Mouse (Mus musculus) hindbrain, embryonic 11.5 days (tissue): ENCODE results near the gene Chd8. TPM values are rescaled to one million over a fixed set of nuclear protein-coding genes. Genes with fewer than 3 reads are reported as not detected.

Source experiments
- ATAC-seq: fragments of 200-750 bp; cut with Nextera tagmentation; 2 replicates; pipeline ENCODE4 v1.8.0; 2017; ENCODE audit warnings: mild to moderate bottlenecking, moderate TSS enrichment, moderate library complexity; ENCODE audit not compliant: low FRiP score
- DNase-seq: peaks from one replicate; pipeline ENCODE4 v3.0.0-alpha.2; 2015; ENCODE audit warnings: low spot score
- H3K27ac ChIP-seq: fragments of 300-500 bp; sonication (generic); 2 replicates; pipeline ENCODE4 v1.5.1; 2014; ENCODE audit warnings: mild to moderate bottlenecking, low read depth, low read length
- H3K27me3 ChIP-seq: fragments of 300-500 bp; sonication (generic); 2 replicates; pipeline ENCODE4 v1.6.1; 2014; ENCODE audit warnings: mild to moderate bottlenecking, low read length, moderate library complexity, mixed read lengths; ENCODE audit not compliant: control insufficient read depth, insufficient read depth
- H3K36me3 ChIP-seq: fragments of 300-500 bp; sonication (generic); 2 replicates; pipeline ENCODE4 v1.6.1; 2014; ENCODE audit warnings: mild to moderate bottlenecking, low read length, moderate library complexity, mixed read lengths; ENCODE audit not compliant: control insufficient read depth, insufficient read depth
- H3K4me1 ChIP-seq: fragments of 300-500 bp; sonication (generic); replicated peaks from 2 replicates; pipeline ENCODE4 v1.6.1; 2014; ENCODE audit warnings: low read length, mixed read lengths; ENCODE audit not compliant: control insufficient read depth, insufficient read depth
- H3K4me2 ChIP-seq: fragments of 300-500 bp; sonication (generic); replicated peaks from 2 replicates; pipeline ENCODE4 v1.6.1; 2014; ENCODE audit warnings: mild to moderate bottlenecking, low read depth, low read length
- H3K4me3 ChIP-seq: fragments of 300-500 bp; sonication (generic); 2 replicates; pipeline ENCODE4 v1.5.1; 2014; ENCODE audit warnings: low read depth, low read length
- H3K9ac ChIP-seq: fragments of 300-500 bp; sonication (generic); 2 replicates; pipeline ENCODE4 v1.6.1; 2014; ENCODE audit warnings: low read depth, low read length
- H3K9me3 ChIP-seq: fragments of 300-500 bp; sonication (generic); 2 replicates; pipeline ENCODE4 v1.6.1; 2016; ENCODE audit warnings: low read length; ENCODE audit not compliant: control insufficient read depth
- WGBS: fragments of 180-500 bp; shearing (Covaris S2); extraction: QIAGEN DNeasy Blood & Tissue Kit; methylation state at CpG from one replicate; pipeline ENCODE4 v1.1.7; 2014; 5-methylcytosine and 5-hydroxymethylcytosine counted together
- polyA plus RNA-seq: library from polyadenylated mRNA; unstranded; fragments of >200 nt; fragmentation: Nextera tagmentation; extraction: Ambion mirVana; gene quantifications from 2 replicates; pipeline ENCODE4 v1.2.1, GENCODE M21; 2014

Chd8 gene
- polyA plus RNA-seq, 1 experiment from 2014 or later, result 62.3 TPM

DNA sequence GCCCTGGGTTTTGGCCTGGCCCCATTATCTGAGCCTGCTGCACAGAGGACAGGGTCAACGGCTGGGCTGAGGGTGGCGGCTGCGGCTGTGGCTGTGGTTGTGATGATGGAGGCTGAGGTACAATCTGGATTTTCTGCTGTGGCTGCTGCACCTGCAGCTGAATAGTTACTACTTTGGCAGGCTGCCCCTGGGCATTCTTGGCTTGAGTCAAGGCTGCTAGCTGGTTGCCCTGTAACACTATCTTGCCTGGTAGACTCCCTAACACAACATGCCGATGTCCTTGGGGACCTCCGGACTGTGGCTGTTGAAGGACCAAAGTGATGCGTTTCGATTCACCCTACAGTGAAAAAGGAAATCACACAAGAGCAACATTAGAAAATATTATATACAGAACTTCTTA is 22.4 kb downstream of the Chd8 start:
- 95% methylated on average over 7 of the region's 7 CpGs for WGBS
- ATAC-seq (no peak), DNase-seq (no peak)
- H3K4me1 ChIP-seq, result no peaks in the 10 kb centered on the region
- H3K36me3 ChIP-seq, result peaks cover 14% of the 10 kb centered on the region
- no peak overlapping the region for H3K9ac ChIP-seq
- H3K27ac ChIP-seq, result no peak overlapping the region
- no peak overlapping the region for H3K4me3 ChIP-seq
- no peaks in the 10 kb centered on the region for H3K27me3 ChIP-seq
- no peak overlapping the region for H3K4me2 ChIP-seq
- H3K9me3 ChIP-seq, result no peaks in the 10 kb centered on the region

GRCm38 (mm10) chr14:52232249-52232648 is 25.3 kb downstream of the Chd8 start:
- Histone ChIP-seq H3K27me3 (no peaks in the 10 kb centered on the region), H3K36me3 (peaks cover 17% of the 10 kb centered on the region), H3K4me3 (no peak overlapping the region), H3K9me3 (no peaks in the 10 kb centered on the region), H3K4me2 (no peak overlapping the region), H3K4me1 (no peaks in the 10 kb centered on the region), H3K27ac (no peak overlapping the region), H3K9ac (no peak overlapping the region)
- 90% methylated on average over 6 of the region's 6 CpGs for WGBS
- no peak for DNase-seq
- ATAC-seq, result no peak

DNA sequence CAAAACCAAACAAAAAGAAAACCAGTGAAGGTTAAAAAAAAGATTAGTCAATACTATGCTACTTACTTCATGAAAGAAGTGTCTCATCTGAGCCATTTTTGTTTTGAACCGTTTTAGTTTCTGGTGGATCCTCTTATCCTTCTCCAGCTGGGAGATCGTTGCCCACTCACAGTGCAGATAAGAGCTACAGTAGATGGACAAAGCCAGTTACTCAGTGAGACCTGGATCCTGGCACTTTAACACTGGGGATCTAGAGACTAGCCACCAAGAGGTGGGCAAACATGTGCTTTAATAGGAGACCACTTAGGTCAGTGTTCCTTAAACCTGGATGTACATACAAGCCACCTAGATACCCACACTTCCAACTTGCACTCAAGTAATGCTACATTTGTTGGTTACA is 31.6 kb downstream of the Chd8 start:
- Histone ChIP-seq H3K9ac (no peak overlapping the region), H3K9me3 (no peaks in the 10 kb centered on the region), H3K36me3 (peaks cover 12% of the 10 kb centered on the region), H3K4me1 (no peaks in the 10 kb centered on the region), H3K27me3 (no peaks in the 10 kb centered on the region), H3K27ac (no peak overlapping the region), H3K4me3 (no peak overlapping the region), H3K4me2 (no peak overlapping the region)
- WGBS, result 89% methylated on average over 2 of the region's 2 CpGs
- DNase-seq (no peak), ATAC-seq (no peak)

- Histone ChIP-seq H3K4me2 (no peak overlapping the region), H3K36me3 (peaks cover 28% of the 10 kb centered on the region)
These were observed 40.3 kb downstream of the Chd8 start for GRCm38 (mm10) chr14:52217261-52217660.

DNA sequence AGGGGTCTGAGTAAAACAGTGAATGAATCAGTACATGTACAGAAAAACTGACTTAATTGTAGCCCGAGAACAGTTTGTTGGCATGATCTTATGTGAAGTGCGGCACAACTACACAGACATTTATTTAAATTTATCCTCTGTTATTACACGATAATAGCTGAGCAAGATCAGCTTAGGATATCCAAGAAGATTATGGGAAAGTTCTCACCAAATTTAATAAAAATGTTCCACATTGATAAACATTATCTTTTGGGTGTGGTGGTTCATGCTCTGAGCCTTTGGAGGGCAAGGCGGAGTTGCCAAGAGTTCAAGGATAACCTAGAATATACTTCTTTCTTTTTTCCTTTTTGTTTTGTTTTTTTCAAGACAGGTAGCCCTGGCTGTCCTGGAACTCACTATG is 58.2 kb downstream of the Chd8 start:
- Histone ChIP-seq H3K9ac (no peak overlapping the region), H3K4me3 (no peak overlapping the region), H3K9me3 (no peaks in the 10 kb centered on the region), H3K36me3 (peaks cover 16% of the 10 kb centered on the region), H3K4me1 (no peaks in the 10 kb centered on the region), H3K4me2 (no peak overlapping the region), H3K27ac (no peak overlapping the region), H3K27me3 (no peaks in the 10 kb centered on the region)
- DNase-seq (no peak), ATAC-seq (no peak)
- WGBS, result 96% methylated on average over 4 of the region's 4 CpGs

More at GRCm38 (mm10) chr14:52217261-52217660, 40.3 kb downstream of the Chd8 start:
- no peak overlapping the region for H3K27ac ChIP-seq
- H3K4me3 ChIP-seq, result no peak overlapping the region
- ATAC-seq (no peak), DNase-seq (no peak)
- H3K27me3 ChIP-seq, result no peaks in the 10 kb centered on the region
- no peak overlapping the region for H3K9ac ChIP-seq
- H3K4me1 ChIP-seq, result no peaks in the 10 kb centered on the region
- 94% methylated on average over 5 of the region's 5 CpGs for WGBS
- H3K9me3 ChIP-seq, result no peaks in the 10 kb centered on the region

- H3K9me3 ChIP-seq, result no peaks in the 10 kb centered on the region
- peaks cover 10% of the 10 kb centered on the region; the same call in 1 of the 2 replicates for H3K36me3 ChIP-seq
- H3K27me3 ChIP-seq, result no peaks in the 10 kb centered on the region
- peak overlapping the region; percentile 75; the same call in 1 of the 2 replicates for H3K4me2 ChIP-seq
- H3K4me3 ChIP-seq, result peak overlapping the region; percentile 95; the same call in 1 of the 2 replicates
- H3K27ac ChIP-seq, result no peak overlapping the region
- DNase-seq (no peak), ATAC-seq (no peak)
- H3K4me1 ChIP-seq, result no peaks in the 10 kb centered on the region
- H3K9ac ChIP-seq, result no peak overlapping the region
- 32% methylated on average over 3 of the region's 3 CpGs for WGBS
These were observed 59.4 kb downstream of the Chd8 start for GRCm38 (mm10) chr14:52198141-52198540.

DNA sequence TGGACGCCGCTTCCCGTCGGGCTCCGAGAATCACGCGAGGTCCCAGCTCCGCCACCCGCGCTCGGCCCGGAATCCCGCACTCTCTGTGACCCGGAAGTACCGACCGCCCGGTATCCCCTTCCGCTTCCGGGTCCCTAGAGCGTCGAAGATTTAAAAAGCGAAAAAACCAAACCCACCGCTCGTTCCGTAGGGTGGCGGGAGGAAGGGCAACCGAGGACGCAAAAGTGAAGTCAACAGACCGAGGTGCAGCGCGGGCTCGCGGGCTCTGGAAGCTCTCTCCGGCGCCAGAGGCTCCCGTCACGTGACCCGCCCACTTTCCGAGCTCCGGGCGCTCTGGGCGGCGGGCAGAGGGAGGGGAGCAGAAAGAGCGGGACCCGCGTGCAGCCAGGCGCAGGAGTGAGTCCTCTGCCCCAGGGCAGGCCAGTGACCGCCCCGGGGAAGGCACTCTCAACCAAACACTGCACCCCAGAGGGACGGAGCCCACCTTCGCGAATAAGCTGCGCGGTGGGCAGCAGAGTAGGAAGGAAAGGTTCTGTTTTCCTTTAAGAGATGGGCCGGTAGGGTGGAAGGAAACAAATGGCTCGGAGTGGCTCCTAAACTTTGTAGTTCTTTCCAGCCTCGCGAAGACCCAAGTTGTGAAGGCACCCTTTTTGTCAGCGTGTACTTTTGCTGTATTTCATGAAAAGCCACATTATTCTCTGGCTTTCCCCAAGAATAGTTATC is 60.3 kb downstream of the Chd8 start, which contains the start of gene Supt16:
Gene Supt16 (minus strand): TSS at position 261 of the 723 bp plus-strand sequence.
- under 1% methylated on average over 58 of the region's 59 CpGs for WGBS
- Histone ChIP-seq H3K4me3 (peak within 1 kb of the TSS; percentile 95), H3K27ac (peak within 1 kb of the TSS; percentile 96), H3K9me3 (no peaks in the 10 kb centered on the region), H3K4me1 (no peaks in the 10 kb centered on the region), H3K4me2 (peak within 1 kb of the TSS; percentile 75), H3K36me3 (peaks cover 10% of the 10 kb centered on the region; the same call in 1 of the 2 replicates), H3K9ac (peak within 1 kb of the TSS; percentile 97), H3K27me3 (no peaks in the 10 kb centered on the region)
- ATAC-seq (peak; percentile 97), DNase-seq (peak; percentile 90)

- 2% methylated on average over 34 of the region's 59 CpGs for WGBS
- peaks cover 7% of the 10 kb centered on the region; the same call in 1 of the 2 replicates for H3K36me3 ChIP-seq
- ATAC-seq (peak; percentile 35; the same call in 1 of the 2 replicates), DNase-seq (peak; percentile 46)
- H3K4me1 ChIP-seq, result no peaks in the 10 kb centered on the region
- peak overlapping the region; percentile 75 for H3K4me2 ChIP-seq
- H3K9ac ChIP-seq, result peak overlapping the region; percentile 97
- peak overlapping the region; percentile 95 for H3K4me3 ChIP-seq
- peak overlapping the region; percentile 96 for H3K27ac ChIP-seq
- no peaks in the 10 kb centered on the region for H3K9me3 ChIP-seq
- H3K27me3 ChIP-seq, result no peaks in the 10 kb centered on the region
These were observed 61.1 kb downstream of the Chd8 start for GRCm38 (mm10) chr14:52196230-52197155.
